Mouse (Mus musculus) thymus, postnatal 4 days (tissue): Measurements from ENCODE around the gene Adamts5.

ENCODE experiments used
- DNase-seq: peaks from one replicate; pipeline ENCODE4 v3.0.0; 2021

Gene Adamts5

DNA sequence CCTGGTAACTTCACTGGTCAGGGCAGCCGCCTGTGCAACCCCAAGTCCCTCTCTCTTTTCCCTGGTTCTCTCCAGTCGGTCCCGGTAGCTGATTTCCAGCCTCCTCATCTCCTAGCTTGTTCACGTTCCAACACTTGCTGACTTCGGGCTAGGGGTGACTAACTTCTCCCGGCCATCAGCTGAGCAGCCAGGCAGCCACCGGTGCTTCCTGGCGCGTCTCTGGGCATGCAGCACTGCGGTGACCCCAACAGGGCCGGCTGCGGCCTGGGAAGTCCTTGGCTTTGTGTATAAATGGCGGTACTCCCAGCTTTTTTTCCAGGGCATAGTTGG is at the start of gene Adamts5:
Adamts5 (minus strand) TSS at position 248 of the 330 bp plus-strand sequence.
- DNase-seq = no peak

DNA sequence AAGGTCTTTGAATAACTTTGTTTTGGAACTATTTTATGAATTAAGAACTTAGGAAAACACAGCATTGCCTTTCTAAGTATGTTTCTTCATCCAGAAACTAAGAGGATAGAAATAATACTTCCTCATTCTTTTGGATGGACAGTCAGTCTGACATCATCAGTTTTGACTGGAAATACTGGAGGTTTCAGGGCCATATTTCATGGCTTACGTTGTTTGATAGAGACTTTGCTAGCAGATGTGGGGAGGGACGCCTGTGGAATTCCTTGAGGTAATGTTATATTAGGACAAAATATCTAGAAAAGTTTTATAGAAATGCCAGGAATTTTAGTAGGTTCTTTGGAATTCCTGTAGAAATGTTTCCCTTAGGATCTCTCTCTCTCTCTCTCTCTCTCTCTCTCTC is 48.7 kb upstream of the Adamts5 start:
- DNase-seq = no peak

DNA sequence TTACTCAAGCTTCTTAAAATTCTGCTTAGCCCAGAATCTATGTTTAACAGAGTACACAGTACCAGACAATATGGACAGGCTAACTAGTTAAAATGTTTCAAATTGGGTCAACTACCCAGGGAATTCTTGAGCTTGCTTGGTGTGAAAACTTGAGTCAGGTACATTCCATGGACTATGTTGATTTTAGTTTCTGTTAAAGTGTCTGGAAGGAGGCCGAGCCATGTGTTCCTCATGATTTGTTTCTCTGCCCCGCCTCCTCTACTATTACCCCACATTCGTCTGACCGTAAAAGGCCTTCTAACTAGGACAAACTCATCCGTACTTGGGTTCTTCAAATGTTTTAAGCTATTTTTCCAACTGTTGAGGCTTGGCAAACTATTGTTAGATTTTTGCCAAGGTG is 24.4 kb upstream of the Adamts5 start:
- no peak for DNase-seq

DNA sequence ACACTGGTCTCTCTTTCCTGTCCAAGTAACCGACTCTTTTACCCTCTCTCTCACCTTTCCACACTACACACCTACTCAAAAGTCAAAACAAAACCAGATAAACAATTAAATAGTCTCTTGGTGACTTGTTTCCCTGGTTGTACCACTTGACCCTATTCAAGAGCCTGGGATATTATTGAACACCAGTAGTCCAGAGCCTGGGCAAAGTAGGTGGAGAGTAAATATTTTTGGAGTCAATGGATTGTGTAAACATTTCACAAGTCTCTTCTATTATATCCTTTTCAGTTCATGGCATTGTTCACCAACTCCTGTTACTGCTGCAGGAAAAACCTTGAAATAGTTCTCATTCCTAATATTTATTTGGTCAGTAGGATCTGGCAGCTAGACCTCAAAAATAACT is 20.8 kb upstream of the Adamts5 start:
- no peak for DNase-seq

DNA sequence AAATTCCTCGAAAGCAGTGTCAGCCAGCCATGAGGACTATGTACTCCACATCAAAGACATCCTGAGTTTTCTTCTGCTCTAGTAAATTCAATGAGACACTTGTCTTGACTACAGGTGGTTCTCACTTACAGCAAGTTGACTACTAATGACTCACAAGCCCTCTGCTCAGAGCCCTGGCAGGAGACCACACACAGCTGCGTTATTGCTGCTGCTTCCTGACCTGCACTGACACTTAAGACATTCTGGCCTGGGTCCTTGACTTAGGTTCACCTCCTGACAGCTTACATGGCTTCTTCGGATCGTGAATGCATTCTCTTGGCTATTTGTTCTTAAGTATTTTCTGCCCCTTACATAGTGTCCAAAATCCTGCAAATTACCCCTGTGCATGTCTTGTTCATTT is 18.5 kb upstream of the Adamts5 start:
- no peak for DNase-seq

DNA sequence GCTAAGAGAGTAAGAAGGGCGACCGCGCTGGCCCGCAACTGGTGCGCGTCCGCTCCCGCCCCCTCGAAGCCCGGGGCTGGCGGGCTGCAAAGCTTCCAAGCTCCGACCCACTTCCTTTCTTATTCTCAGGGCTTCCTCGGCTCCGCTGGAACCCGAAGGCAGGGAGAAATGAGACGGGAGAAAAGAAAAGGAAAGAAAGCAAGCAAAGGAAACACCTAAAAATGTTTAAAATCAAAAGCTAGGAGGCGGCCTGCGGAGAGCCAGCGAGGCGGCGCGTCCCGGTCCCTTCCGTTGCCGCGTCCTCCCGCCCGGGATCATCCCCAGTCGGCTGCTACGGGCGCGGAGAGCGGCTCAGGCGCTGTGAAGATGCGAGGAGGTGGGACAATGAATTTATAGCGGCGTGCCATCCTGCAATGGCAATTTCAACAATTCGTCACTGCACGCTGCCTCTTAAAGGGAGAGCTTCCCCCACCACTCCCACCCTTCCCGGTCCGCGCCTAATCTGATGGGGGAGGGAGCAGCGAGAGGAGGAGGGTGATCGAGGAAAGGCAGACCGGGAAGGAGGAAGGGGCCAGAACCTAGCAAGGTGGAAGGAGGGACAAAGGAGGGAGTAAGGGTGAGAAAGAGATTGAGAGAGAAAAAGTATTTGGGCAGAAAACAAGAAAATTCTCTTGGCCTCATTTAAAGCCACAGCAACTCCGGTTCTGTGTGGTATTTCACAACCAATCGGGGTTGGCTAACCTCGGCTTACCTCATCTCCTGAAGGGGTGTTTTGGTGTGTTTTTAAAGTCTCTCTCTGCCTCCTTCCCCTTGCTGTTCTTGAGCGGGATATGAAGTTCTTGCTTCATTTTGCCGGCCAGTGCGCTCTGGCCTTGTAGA is 687 bp downstream of the Adamts5 start:
- peak; percentile 6 for DNase-seq

DNA sequence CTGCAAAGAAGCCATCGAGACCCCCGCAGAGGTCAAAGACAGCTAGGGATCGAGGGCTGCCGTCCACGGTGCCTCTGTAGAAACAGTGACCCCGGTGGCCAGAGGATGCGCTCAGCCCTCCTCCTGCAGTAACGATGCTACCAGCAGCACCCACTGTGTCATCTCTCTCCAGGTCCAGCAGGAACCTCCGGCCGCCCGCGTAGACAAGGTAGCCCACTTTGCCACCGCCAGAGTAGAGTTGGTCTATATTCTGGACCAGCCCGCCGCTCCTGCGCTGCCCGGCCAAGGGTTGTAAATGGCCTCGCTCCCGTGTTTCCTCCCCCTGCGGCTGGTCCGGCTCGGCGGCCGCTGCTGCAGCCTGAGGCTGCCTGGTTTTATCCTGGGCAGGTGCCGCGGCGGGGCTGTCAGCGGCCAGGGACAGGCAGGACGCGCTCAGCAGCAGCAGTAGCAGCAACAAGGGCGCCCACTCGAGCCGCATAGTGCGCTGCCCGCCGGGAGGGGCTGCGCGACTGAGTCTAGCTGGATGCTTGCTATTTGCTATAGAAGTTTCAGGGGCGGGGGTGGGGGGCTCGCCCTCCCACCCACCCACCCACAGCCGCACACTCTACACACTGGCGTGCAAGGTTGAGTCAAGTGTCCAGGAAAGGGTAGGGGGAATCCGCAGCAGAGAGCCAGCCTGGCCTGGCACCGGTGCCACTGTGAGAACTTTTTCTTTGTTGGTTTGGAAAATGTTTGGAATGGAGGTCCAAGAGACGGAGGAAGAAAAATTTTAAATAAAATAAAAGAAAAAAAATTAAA is 1.6 kb downstream of the Adamts5 start:
- peak; percentile 9 for DNase-seq

DNA sequence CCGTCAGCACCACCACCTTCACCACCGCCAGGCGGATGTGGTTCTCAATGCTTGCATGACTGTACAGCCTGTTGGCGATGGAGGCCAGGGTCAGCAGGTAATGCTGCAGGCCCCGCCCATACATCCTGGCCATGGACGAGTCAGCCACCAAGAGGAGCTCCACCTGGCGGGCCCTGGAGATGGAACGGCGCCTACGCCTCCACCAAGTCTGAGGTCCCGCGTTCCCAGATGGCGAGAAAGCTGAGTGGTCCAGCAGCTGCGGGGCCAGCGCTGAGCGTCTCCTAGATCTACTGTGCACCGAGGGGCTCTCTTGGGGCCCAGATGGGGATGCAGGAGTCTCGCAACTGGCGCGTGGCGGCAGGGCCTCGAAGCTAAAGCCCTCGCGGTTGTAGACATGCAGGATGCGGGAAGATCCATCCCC is 2.3 kb downstream of the Adamts5 start:
- peak; percentile 8 for DNase-seq

DNA sequence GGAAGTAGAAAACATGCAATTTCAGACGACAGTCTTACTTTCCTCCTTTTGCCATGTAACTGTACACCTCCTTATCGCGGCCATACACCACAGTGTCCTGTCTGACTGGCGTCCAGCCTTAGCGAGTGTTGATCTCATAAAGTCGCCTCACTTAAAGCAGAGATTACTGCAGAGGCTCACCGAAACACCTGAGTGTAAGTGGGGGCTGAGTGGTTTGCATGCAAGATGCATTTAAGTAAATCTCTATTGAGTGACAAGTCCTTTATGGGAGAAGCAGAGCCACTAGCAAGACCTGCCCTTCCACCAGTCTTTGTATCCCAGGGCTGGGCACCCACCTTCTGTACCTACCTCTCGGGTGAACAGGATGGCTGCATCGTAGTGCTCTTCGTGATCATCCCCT is 2.8 kb downstream of the Adamts5 start:
- no peak for DNase-seq

DNA sequence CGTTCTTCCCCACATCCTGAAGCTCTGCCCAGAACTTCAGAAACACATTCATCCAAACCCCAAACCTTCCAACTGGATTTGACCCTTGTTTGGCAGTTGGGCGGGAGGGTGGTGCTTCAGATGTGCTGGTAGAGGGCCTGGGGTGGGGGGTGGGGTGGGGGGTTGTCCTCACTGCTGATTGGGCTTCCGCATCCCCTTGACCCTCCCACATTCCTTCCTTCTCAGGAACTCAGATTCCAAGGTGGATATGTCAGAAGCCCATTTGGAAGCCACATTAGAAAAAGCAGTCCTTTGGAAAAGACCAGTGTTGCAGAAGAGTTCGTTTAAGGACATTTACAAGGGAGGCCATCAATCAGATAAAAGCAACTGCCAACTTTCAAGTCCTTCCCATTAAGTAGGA is 3.2 kb downstream of the Adamts5 start:
- DNase-seq = no peak

DNA sequence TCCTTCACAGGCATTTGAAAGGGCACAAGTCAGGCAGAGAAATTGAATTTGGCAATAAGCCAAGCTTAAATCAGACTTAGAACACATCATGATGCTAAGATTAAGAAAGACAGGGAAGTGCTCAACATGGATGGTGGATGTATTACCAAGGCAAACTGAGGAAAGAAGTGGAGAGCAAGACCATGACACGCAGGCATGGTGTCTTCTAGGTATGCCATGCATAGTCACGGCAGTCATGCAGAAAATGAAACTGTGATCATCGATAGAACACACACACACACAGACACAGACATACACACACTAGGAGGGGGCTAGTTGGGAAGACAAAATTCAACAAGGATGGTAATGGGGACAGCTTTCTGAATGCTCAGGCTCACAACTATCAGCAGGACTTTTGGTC is 3.8 kb downstream of the Adamts5 start:
- DNase-seq = no peak

DNA sequence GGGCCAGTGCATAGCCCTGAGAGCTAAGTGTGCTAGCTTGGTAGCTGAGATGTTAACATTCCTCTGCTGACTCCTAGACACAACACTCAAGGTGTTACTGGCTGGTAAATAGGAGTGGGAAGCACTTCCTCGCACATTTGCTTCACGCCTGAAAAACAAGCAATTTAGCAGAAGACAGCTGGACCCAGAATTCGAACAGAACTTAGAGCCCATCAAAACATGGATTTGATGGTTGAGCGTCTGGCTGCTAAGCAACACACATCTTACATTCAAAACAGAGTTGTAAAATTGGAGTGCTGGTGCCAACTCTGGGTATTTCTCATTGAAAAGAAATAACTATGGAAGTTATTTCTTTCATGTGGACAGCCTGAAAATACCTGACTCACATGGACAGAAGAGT is 5.7 kb downstream of the Adamts5 start:
- DNase-seq = no peak

DNA sequence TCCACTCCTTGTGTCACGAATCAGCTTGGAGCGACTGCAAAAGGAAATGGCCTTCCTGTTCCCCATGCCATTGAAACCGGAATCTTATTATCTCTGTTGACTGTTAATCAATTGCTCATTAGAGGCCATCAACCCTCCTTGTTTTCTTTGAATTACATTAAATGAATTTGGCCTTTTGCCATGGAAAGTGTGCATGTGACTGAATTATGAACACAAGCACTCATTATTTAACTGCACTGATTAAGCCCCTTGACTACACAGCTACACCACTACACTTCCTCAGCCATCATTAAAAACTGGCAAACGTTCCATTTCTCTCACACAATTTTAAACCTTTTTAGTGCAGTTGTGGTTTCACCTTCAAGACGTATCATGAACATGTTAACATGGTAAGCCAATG is 11.8 kb downstream of the Adamts5 start:
- DNase-seq = no peak

DNA sequence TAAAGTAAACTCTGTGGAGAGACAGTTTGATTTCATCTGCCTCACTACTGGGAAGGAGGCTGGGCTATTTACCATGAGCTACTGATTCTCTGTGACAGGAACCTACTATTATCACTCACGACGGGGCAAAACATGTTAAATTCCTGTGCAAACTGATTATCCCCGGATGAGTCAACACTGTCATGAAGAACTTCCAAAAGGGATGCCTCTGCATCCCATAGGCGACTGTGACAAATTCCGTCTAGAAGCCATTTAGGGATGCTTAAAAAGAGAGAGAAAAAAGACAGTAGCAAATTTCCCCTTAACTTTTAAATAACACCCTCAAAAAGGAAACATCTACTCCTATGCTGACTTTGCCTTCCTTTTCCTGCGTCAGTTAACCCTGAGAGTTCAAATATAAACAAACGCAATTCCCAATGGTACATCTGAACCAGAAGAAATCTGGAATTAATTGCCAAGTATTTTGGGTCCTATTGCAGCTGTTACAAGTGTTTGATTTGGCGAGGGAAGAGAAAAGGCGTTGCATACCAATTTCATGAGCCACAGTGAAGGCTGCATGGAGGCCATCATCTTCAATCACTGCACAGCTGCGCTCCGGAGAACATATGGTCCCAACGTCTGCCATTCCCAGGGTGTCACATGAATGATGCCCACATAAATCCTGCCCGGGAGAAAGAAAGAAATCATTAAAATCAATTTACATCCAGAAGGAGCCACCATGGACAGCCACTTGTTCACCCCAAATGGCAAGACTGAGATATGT is 14.2 kb downstream of the Adamts5 start:
- no peak for DNase-seq

DNA sequence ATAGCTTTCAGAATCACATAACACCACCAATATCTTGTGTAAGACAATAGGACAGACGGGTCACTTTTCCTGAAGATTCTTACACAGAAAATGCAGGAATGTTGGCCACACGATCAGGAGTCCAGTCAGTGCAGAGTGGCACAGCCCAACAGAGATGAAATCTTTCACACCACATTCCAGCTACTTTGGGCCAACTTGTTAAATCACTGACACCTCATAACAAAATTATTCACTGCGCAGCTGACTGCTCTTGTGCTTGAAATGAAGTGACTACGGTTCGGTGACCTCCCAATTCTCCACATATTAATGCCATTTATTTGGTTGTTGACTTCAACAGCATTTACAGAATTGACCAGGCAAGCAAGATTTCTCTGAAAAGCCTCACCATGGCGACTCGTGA is 22.6 kb downstream of the Adamts5 start:
- DNase-seq = no peak

DNA sequence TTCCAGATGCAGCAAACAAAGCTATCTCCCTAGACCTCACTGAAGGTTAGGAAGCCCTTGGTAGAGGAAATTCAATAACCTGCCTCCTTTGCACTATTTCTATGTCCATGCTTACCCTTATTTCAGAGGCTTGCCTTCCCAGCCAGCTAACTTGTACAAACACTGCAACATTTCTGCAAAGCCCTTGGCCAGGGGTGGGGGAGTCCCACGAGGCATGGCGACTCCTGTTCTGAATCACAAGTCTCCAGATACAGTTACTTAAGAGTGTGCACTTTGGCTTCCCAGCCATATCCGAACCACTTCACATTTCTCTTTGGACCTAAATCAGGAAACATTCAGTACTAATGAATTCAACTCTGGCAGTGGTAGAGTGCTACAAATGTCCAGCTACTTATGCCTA is 27.5 kb downstream of the Adamts5 start:
- DNase-seq = no peak

DNA sequence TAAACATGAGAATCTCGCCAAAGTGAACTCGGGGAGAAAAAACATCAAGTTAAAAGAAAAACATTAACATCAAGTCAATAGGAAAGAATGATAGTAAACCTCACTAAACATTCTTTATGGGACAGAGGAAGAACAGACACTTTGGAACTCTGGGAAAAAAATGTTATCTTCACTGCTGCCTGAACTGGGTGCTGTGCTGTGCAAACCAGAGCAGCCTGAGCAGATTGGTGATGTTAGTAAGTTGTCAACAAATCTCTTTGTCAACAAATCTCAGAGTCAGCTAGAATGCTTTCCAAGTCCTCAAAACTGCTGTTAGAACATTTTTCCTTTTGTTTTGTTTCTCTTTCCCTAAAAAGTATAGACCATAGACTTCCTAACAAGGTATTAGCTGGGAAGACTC is 29.7 kb downstream of the Adamts5 start:
- DNase-seq = no peak

DNA sequence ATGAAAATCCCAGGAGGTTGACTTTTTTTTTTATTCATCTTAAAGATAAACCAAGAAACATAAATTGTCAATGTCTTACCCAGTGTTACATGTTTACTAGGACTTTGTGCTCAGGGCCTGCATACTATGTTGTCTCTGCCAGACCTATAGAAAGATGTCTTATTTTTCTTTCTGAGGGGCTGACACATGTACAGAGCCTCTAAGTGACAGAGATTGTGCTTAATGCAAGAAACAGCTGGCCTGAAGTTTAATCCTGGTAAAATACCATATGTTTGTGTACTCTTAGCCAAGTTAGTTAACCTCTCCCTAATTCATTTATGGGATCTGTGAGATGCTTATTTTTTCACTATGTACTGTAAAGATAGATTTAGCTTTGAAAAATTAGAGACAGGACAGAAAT is 30.4 kb downstream of the Adamts5 start:
- no peak for DNase-seq

DNA sequence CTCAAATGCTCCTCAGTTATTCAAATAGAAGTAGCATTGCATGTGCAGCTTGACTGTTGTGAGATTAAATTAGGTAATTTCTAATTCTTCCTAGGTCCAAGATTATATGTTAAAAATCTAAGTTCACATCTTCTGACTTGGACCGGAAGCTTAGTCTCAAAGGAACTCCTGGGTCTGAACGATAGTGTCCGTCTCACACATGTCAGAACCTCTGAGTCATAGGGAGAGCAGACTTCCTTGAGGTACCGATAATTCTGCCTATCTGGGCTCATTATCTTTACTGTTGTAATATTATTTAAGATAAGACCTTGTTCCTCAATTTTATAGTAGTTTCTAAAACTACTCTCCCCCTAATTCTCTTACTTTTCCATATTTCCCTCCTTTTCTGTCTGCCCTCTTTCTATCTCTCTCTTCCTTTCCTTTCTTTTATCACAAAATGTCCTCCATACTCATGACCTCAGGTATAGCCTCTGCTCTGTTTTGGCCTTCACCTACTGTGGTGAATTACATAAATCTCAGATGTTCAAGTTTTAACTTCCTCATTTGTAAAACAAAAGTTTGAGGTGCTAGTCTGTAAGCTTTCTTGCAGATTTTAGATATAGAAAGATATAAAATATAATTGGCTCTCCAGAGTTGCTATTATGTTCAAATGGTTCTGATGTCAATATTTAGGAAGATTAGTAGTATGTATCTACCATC is 36.8 kb downstream of the Adamts5 start:
- DNase-seq = no peak

DNA sequence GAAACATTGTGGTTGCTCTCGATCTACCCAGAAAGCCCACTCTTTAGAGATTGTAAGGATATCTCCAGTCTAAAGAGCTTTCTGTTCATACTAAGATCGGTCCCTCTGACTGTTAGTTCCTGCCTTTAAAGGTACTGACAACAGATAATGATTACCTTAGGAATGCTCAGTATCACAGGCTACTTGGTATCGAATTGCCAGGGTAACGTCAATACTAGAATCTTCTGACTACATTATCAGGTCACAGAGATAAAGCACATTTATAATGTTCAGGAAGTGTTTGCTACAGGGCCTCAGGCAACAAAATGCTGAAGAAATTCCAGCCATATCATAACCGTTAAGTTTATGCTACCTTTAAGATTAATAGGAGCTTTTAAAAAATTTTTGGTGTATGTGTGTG is 47.1 kb downstream of the Adamts5 start:
- no peak for DNase-seq

DNA sequence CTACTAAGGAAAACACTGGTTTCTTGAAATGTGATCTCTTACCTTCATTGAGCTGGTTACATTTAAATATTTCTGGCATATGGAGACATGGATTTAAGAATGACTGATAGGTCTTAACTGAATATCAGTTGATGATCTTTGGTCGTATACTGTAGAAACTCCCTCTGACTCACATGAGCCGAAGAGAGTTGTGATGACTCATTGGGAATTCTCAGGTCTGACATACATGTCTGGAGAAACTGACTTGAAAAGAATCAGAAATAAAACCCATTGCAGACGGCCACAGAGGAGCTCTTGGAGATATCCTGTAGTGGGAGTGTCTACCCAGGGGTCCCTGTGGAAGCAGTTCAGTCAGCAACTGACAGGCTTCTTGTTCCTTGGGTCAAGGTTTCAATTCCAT is 74.6 kb downstream of the Adamts5 start:
- no peak for DNase-seq

DNA sequence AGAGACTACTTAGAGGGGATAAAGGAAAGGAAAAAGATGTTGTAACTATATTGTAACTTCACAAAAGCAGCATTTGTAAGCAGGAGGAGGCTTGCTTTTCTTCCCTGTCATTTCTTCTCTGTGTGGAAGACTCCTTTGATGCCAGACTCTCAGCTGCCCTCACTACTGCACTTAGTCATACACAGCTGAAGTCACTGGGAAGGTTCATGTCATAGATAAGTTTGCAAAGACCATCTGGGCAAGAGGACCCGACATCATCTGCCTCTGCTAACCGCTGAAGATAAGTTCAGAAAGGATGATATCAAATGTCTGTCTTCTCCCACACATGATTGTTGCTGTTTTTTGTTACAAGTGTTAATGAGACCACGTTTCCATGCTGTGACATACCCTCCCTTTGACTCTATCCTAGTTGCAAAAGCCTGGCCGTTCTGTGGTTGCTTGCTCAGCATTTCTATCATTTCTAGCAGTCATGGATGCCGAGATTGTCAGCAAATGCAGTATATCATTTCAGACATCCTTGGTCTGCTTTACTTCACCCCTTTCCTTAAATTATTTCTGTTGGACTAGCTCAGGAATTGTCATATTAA is 79.2 kb downstream of the Adamts5 start:
- no peak for DNase-seq
